Mouse (Mus musculus) layer of hippocampus, adult 2 months (tissue): Measurements from ENCODE around the gene Zfp518a. TPM values are rescaled to one million over a fixed set of nuclear protein-coding genes. Genes with fewer than 3 reads are reported as not detected.

Experiments used
- DNase-seq, 2 experiments: peaks; one replicate each; pipeline ENCODE4 v3.0.0; 2022; ENCODE audit warnings: low spot score in 2 of 2
- H3K27ac ChIP-seq: fragments of 200-600 bp; 2 replicates; pipeline ENCODE4 v1.8.1; 2022
- H3K4me3 ChIP-seq: fragments of 200-600 bp; 2 replicates; pipeline ENCODE4 v1.8.1; 2022; ENCODE audit warnings: mild to moderate bottlenecking
- CTCF ChIP-seq: fragments of 200-600 bp; conservative IDR thresholded peaks from 2 replicates; pipeline ENCODE4 v1.8.1; 2022; ENCODE audit warnings: antibody characterized with exemption, mild to moderate bottlenecking, moderate library complexity
- long read RNA-seq, 2 experiments: library from polyadenylated mRNA; stranded (forward); transcript quantifications; one replicate each; pipeline ENCODE4 v2.0.0; 2021; ENCODE audit warnings: borderline mapping rate in 2 of 2
- total RNA-seq, 2 experiments: library from RNA; stranded (reverse); gene quantifications; 2 replicates each; pipeline ENCODE4 v1.2.3; 2021

Zfp518a gene
- 1 to 10 TPM; 8.1 to 8.6 TPM for total RNA-seq
- long read RNA-seq, experiment 1, full-length matches to known transcripts = 1 of 4 reads
- long read RNA-seq, experiment 1, partial matches to known transcripts = 0 of 4 reads
- long read RNA-seq, experiment 1, other reads (novel, unspliced or antisense) = 3 of 4 reads
- long read RNA-seq, experiment 2, partial matches to known transcripts = 0 of 1 reads
- long read RNA-seq, experiment 2, other reads (novel, unspliced or antisense) = 1 of 1 reads

DNA sequence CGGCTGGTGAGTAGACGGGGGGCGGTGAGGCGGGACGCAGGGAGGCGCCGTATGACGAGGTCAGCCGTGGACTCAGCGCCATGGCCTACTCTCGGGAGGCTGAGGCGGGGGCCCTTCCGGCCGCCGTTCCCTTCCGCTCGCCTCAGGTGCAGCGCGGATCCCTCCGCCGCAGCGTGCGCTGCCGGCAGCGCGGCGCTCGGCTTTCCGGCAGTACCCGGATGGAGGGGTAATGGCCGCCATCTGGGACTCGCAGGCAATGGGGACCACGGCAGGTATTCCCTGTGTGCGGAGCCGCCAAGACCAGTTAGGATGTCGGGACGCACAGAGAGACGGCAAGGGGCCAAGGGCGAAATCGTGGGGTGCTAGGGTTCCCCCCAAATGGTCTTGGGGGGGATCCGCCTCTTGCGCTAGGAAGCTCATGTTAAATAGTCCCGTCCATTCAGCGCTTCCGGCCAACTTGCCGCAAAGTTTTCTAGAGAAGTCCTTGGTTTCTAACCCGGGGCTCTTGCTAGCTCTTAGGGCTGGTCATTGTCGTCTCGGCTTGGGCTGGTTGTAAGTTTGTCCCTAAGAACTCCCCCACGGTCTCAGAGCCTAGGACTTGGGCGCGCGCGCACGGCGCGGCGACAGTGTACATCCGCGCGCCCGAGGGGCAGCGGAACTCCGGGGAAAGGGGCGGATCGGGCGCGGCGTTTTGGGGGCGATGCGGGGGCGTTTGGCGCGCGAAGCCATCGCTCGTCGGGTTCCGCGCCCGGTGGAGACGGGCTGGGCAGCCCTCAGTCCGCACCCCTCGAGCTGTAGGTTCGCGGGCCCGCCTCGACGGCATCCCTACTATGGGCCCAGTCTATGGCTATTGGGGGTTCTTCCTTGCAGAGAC is at the start of gene Zfp518a:
Zfp518a (plus strand) TSS at position 187 of the 874 bp plus-strand sequence.
- TF ChIP-seq CTCF = no peak
- H3K4me3 ChIP-seq = peak within 1 kb of the TSS; percentile 95
- H3K27ac ChIP-seq = peak within 1 kb of the TSS; percentile 96
- peak; percentile 66 to 83 for DNase-seq

GRCm38 (mm10) chr19:40844731-40845130 is 49.8 kb upstream of the Zfp518a start:
- TF ChIP-seq CTCF = no peak
- no peak for DNase-seq
- H3K4me3 ChIP-seq = no peak overlapping the region
- H3K27ac ChIP-seq = no peak overlapping the region

GRCm38 (mm10) chr19:40849391-40849790 is 45.1 kb upstream of the Zfp518a start:
- no peak for TF ChIP-seq CTCF

GRCm38 (mm10) chr19:40859555-40859954 is 35.0 kb upstream of the Zfp518a start:
- no peak for TF ChIP-seq CTCF
- Histone ChIP-seq H3K27ac (no peak overlapping the region), H3K4me3 (no peak overlapping the region)
- no peak for DNase-seq

More at GRCm38 (mm10) chr19:40849391-40849790, 45.1 kb upstream of the Zfp518a start:
- no peak overlapping the region for H3K27ac ChIP-seq
- DNase-seq = no peak
- H3K4me3 ChIP-seq = no peak overlapping the region

DNA sequence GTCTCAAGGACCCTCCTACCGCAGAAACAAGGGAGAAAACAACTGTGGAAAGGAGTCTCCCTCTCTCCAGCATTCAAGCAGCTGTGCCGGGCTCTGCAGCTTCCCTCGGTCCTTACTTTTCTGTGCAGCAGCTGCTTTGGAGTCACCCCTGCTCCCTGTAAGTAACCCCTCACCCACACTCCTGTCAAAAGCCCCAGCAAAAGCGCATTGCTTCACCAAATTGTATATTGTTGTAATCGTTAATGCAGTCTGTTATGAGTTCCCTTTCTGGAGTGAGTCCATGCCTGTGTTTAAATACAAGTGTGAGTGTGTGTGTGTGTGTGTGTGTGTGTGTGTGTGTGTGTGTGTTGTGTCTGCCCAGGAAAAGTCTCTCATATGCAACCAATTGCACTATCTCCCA is 26.2 kb upstream of the Zfp518a start:
- no peak for DNase-seq
- H3K27ac ChIP-seq = no peak overlapping the region
- no peak for TF ChIP-seq CTCF

GRCm38 (mm10) chr19:40869425-40870105 is 24.9 kb upstream of the Zfp518a start:
- TF ChIP-seq CTCF = no peak
- Histone ChIP-seq H3K27ac (no peak overlapping the region), H3K4me3 (no peak overlapping the region)
- DNase-seq = no peak

More for the DNA sequence above, 26.2 kb upstream of the Zfp518a start:
- H3K4me3 ChIP-seq = no peak overlapping the region

- H3K27ac ChIP-seq = peak overlapping the region; percentile 76; the same call in 1 of the 2 replicates
- peak overlapping the region; percentile 65 for H3K4me3 ChIP-seq
- DNase-seq = peak; percentile 86 to 91
- peak; percentile 82 for TF ChIP-seq CTCF
Measured at GRCm38 (mm10) chr19:40872955-40873665, 21.4 kb upstream of the Zfp518a start.

- TF ChIP-seq CTCF = no peak
- Histone ChIP-seq H3K27ac (no peak overlapping the region), H3K4me3 (no peak overlapping the region)
- DNase-seq = no peak
Measured at GRCm38 (mm10) chr19:40881700-40882099, 12.8 kb upstream of the Zfp518a start.

DNA sequence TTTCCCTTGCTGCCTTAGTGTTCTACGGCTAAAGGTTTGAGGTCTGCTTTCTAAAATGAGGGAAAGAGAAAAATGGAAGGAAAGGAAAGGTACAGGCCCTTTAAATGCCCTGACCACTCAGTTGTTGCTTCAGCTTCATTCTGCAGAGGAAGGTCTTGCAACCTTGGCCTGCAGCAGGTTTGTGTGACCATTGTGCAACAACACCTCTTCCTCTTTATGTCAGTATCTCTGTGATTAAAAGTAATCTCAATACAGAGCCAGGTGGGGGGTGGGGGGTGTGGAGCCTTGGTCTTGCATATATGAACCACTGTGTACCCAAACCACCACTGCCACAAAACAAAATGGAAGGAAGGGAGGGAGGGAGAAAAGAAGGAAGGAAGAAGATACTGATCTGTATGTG is 5.6 kb upstream of the Zfp518a start:
- no peak for TF ChIP-seq CTCF
- no peak for DNase-seq

DNA sequence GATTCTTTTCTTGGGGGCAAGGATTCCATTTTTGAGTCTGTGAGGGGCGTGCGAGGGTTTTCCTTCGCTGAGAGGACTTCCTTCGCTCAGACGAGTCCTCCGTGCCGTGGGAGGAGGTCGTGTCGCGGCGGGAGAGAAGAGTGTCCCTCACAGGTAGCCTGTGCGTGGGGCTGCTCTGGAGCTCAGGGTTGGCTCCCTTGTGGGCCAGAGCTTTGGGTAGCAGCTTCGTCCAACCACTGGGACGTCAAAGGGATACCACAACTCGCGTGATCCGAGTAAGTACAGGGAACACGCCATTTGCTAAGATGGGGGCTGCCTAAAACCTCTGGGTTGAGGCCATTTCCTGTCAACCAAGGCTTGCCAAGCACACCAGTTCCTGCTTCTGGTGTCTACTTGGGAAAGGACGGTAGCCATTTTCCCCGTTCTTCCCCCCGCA is 416 bp upstream of the Zfp518a start:
- H3K4me3 ChIP-seq = peak overlapping the region; percentile 95
- DNase-seq = peak in 1 of 2 experiments; percentile 10
- TF ChIP-seq CTCF = no peak
- H3K27ac ChIP-seq = peak overlapping the region; percentile 96

More for the DNA sequence above, 5.6 kb upstream of the Zfp518a start:
- Histone ChIP-seq H3K4me3 (no peak overlapping the region), H3K27ac (no peak overlapping the region)

- H3K4me3 ChIP-seq = peak overlapping the region; percentile 95
- TF ChIP-seq CTCF = no peak
- DNase-seq = no peak
- H3K27ac ChIP-seq = peak overlapping the region; percentile 96
Measured at GRCm38 (mm10) chr19:40895393-40895703, 843 bp downstream of the Zfp518a start.

GRCm38 (mm10) chr19:40931581-40932369 is 37.3 kb downstream of the Zfp518a start:
- no peak overlapping the region for H3K4me3 ChIP-seq
- no peak overlapping the region for H3K27ac ChIP-seq
- no peak for DNase-seq
- TF ChIP-seq CTCF = no peak
